Mouse (Mus musculus): Measurements from ENCODE around the gene Srrd.

DNA sequence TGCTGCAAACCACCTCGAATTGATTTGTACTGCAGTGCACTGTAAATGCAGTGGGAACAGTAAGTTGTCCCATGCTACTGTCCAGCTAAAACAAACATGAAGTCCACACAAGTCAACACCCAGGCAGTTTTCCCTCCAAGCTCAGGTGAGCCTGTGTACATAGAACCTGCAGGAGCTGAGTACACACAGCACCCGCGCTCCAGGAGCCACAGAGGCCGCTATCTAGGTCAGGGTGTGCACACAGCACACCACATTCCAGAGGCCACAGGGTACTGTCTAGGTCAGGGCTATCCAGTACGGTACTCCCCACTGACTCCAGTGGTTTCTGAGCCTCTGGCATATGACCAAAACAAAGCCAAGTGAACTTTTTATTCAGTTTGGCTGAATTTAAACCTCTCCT is 40.5 kb downstream of the Srrd start:
- no peak for TF ChIP-seq GATA1 (IDR thresholded peaks at IDR 0.05; ENCODE audit: borderline replicate concordance, low read length)
- no peak for TF ChIP-seq FLI1 (IDR thresholded peaks at IDR 0.05; ENCODE audit: low read length)

Data from megakaryocyte, embryonic 14.5 days (primary cell).